Mouse (Mus musculus): Measurements from ENCODE around the gene Fto. TPM values are rescaled to one million over a fixed set of nuclear protein-coding genes. Genes with fewer than 3 reads are reported as not detected.

Fto gene
- polyA plus RNA-seq, 1 experiment: 144 TPM

GRCm38 (mm10) chr8:91711202-91711601 lies 397.9 kb downstream of the Fto start:
- DNase-seq (ENCODE audit: low read depth): peak; percentile 56
- TF ChIP-seq POLR2A (IDR thresholded peaks at IDR 0.05; ENCODE audit: borderline replicate concordance, extremely low read depth, insufficient read depth, insufficient read length, poor library complexity, severe bottlenecking): no peak
- TF ChIP-seq CTCF (IDR thresholded peaks at IDR 0.05; ENCODE audit: borderline replicate concordance, extremely low read depth, insufficient read depth, insufficient read length): no peak

GRCm38 (mm10) chr8:91711981-91712598 lies 398.8 kb downstream of the Fto start:
- no peak for DNase-seq (ENCODE audit: low read depth)
- TF ChIP-seq CTCF (IDR thresholded peaks at IDR 0.05; ENCODE audit: borderline replicate concordance, extremely low read depth, insufficient read depth, insufficient read length): no peak
- no peak for TF ChIP-seq POLR2A (IDR thresholded peaks at IDR 0.05; ENCODE audit: borderline replicate concordance, extremely low read depth, insufficient read depth, insufficient read length, poor library complexity, severe bottlenecking)

GRCm38 (mm10) chr8:91712731-91713569 lies 399.6 kb downstream of the Fto start:
- no peak for TF ChIP-seq POLR2A (IDR thresholded peaks at IDR 0.05; ENCODE audit: borderline replicate concordance, extremely low read depth, insufficient read depth, insufficient read length, poor library complexity, severe bottlenecking)
- no peak for TF ChIP-seq CTCF (IDR thresholded peaks at IDR 0.05; ENCODE audit: borderline replicate concordance, extremely low read depth, insufficient read depth, insufficient read length)
- peak; percentile 79 for DNase-seq (ENCODE audit: low read depth)

GRCm38 (mm10) chr8:91713677-91714312 lies 400.5 kb downstream of the Fto start:
- TF ChIP-seq POLR2A (IDR thresholded peaks at IDR 0.05; ENCODE audit: borderline replicate concordance, extremely low read depth, insufficient read depth, insufficient read length, poor library complexity, severe bottlenecking): no peak
- no peak for TF ChIP-seq CTCF (IDR thresholded peaks at IDR 0.05; ENCODE audit: borderline replicate concordance, extremely low read depth, insufficient read depth, insufficient read length)
- peak; percentile 60 for DNase-seq (ENCODE audit: low read depth)

GRCm38 (mm10) chr8:91714733-91715132 lies 401.4 kb downstream of the Fto start:
- TF ChIP-seq POLR2A (IDR thresholded peaks at IDR 0.05; ENCODE audit: borderline replicate concordance, extremely low read depth, insufficient read depth, insufficient read length, poor library complexity, severe bottlenecking) (no peak), CTCF (IDR thresholded peaks at IDR 0.05; ENCODE audit: borderline replicate concordance, extremely low read depth, insufficient read depth, insufficient read length) (no peak)

GRCm38 (mm10) chr8:91715387-91716085 lies 402.2 kb downstream of the Fto start:
- no peak for TF ChIP-seq CTCF (IDR thresholded peaks at IDR 0.05; ENCODE audit: borderline replicate concordance, extremely low read depth, insufficient read depth, insufficient read length)
- no peak for TF ChIP-seq POLR2A (IDR thresholded peaks at IDR 0.05; ENCODE audit: borderline replicate concordance, extremely low read depth, insufficient read depth, insufficient read length, poor library complexity, severe bottlenecking)
- DNase-seq (ENCODE audit: low read depth): peak; percentile 75

More at GRCm38 (mm10) chr8:91714733-91715132, 401.4 kb downstream of the Fto start:
- no peak for DNase-seq (ENCODE audit: low read depth)

Other genes with a start within 250 kb of the Fto start
- gene Rbl2, start 243.5 kb upstream of the Fto start, polyA plus RNA-seq (2012; rRNA removed): 22.7 and 24.0 TPM in 2 replicates
- gene Aktip, start 113.5 kb upstream of the Fto start, polyA plus RNA-seq (2012; rRNA removed): 72.0 and 78.0 TPM in 2 replicates
- 8.6 and 8.9 TPM in 2 replicates for gene Rpgrip1l, start 263 bp upstream of the Fto start, polyA plus RNA-seq (2012; rRNA removed)

Data from brain, embryonic 14.5 days (tissue).